Mouse (Mus musculus): ENCODE results near the gene Cpb2.
A peak's percentile ranks its signal among the peaks of the same experiment; 100 is the strongest.

The Cpb2 gene

DNA sequence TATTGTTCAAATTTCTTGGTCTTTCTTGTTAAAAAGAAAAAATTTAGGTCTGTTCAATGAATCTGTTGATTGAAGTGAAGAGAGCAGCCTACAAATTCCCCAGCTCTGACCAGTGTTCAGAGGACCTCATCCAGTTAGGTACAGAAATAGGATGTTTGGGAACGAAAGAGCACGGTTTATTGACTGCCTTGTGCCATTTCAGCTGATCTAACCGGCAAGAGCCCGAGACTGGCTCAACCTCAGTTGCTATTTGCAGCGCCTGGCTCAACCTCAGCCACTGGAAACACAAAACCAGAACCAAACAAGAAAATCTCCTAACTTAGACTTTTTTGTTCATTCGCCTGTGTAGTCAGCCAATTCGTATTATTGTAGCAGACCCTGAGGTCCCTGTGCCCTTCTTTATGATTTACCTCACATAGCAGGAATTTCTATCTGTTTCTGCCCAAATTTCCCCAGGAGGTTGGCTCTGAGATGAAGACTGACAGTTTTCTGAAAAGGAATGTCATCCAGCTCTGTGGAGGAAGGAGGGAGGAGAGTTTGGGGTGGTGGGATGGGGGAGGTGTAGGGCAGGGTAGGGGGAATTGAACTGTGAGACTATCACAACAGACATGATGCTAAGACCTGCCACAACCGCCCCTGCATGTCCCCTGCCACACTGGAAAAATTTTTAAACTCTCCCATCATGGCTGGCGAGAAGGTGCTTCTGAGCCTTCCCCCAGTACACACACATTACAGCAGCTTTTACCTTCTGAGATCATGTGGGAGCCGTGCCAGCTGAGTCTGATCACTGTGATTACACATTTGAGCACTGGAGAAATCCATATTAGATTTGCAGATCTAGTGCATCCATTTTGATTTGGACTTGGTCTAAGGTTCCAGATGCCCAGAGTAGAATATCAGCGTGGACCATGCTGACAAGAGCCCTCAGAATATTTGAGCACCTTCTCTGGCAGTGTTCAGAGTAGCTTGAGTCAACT lies 4.2 kb downstream of the Cpb2 start:
- DNase-seq (ENCODE audit: low spot score in 2 of 2), result no peak

DNA sequence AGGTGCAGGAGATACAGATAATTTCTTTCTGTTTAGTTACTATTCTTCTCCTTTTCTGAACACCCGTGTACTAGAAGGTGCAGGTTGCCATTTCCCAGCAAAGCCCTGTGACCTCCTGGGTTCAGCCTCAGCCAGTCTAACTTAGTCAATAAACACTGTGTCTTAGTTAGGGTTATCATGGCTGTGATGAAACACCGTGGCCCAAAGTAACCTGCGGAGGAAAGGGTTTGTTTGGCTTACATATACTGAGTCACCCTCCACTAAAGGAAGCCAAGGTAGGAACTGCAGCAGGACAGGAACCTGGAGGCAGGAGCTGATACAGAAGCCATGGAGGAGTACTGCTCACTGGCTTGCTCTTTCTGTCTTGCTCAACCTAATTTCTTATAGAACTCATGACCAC lies 8.3 kb downstream of the Cpb2 start:
- no peak for DNase-seq (ENCODE audit: low spot score in 2 of 2)

DNA sequence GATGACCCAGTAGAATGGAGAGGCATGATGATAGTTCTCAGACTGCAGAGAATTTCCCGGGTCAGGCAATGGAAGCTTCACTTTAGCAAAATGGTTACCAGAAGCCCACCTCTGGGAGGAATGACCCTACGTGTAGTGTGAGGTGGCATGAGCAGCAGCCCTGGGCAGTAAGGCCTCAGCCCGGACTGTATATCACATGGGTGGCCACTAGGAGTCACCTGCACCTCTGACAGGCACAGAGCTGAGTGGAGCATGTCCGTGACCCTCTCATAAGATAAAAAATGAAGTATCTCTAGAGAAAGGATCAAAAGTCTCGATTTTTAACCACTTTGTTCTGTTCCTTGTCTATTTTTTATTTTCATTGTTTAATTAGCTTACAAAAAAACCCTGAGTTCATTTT lies 14.4 kb downstream of the Cpb2 start:
- no peak for DNase-seq (ENCODE audit: low spot score in 2 of 2)

DNA sequence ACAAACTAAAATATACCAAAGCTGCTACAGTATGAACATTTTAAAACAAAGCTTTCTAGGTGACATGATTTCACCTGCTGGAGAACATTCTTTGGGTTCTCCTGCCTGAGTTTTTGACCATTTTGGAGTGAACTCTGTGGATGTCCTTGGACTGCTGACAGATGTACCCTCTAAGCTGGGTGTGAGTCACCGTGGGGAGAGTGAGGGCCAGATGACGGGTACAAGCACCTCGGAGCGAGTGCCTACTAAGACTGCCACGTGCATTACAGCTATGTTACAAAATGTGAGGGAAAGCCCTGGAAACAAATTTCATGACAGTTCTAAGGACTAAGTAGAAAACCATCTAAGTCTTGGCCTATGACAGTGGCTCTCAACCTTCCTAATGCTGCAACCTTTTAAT lies 27.4 kb downstream of the Cpb2 start:
- DNase-seq (ENCODE audit: low spot score in 2 of 2), result no peak

DNA sequence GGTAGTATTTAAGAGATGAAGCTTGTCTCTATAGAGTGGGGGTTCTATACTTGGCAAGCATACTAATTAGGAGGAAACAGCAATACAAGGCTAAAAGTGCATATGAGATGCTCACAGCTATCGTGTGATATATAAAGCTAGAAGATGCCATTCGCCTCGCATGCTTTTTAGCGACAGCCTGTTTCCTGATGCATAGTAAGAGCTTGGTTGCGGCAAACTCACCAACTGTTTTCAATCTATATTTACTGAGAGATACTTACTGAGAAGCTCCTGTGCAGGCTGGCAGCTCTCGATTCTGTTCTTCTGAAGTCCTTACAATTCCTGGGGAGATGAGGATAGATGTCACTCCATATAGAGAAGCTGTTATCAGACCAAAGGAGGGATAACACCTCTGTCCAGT lies 37.6 kb downstream of the Cpb2 start:
- no peak for DNase-seq (ENCODE audit: low spot score in 2 of 2)

DNA sequence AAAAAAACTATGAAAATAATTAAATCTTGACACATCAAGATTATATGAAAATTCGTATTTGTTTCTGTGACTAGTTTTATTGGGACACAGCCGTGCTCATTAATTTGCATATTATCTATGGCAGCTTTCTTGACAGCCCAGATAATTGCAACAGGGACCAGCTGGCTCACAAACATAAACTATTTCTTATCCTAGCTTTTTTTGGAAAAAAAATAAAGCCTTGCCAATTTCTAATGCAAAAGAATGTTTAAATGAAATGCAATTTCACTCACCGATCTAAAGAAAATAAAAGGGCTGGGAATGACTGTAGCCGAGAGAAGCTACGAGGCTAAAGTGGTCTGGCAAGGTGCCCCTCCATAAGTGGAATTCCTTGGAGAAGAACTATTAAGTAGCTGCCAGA lies 38.3 kb downstream of the Cpb2 start:
- DNase-seq (ENCODE audit: low spot score in 2 of 2), result no peak

DNA sequence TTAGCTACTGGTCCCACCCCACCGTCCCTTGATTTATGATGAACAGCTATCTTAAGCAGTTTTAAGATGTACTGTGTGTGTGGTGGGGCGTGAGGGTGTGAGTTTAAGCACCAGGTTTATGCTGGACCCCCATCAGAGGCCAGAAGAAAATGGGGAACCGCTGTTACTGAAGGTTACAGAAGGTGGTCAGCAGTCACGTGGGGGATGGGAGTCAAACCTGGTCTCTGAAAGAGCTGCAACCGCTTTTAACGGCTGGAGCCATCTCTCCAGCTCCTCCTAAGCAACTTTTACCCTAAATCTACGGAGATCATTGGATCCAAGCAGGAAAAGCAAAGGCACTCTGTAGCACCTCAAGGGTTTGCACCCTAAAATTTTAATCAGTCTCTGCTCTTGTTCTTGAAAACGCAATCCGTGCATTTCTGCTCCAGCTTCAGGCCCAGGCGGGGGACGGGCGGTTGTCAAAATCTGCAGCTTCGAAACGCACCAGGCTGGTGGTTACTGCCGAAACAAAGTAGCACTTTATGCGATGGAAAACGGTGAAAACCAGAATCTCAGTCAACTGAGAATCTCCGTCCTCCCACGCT lies 41.6 kb downstream of the Cpb2 start:
- no peak for DNase-seq (ENCODE audit: low spot score in 2 of 2)

DNA sequence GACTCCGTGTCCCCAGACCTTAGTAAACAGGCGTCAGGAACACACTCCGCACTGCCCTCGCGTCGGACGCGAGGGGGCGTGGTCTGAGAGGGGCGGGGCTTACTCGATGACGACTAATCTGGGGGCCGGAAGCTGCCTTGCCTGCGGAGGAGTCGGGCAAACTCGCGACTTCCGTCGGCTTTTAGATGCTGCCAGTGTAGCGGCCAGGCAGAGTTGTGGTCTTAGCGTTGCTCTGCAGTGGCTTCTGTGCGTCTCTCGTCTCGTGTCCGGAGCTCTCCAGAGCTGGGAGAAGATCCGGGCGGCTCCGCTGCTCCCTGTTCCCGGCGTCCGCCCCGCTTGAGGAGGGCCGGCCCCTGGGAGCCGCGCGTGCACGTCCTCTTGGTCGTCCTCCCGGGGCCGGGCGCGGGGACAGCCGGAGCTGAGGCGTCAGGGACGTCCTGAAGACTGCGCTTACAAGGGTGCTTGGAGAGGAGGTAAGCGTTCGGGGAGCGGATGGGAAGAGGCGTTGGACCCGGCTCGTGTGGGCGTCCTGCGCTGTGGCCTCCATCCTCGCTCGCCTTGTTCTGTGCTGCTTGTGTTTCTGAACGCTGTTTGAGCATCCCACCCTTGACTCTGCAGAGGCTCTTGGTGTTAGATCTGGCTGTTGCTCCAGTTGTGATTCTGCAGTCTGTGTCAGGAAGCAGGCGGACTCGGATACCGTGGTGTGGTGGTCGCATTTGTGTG lies 42.3 kb downstream of the Cpb2 start, which contains the start of gene Zc3h13:
Gene Zc3h13 (plus strand): TSS at position 181 of the 723 bp plus-strand sequence.
- DNase-seq (ENCODE audit: low spot score in 2 of 2), result peak; percentile 92 to 98

DNA sequence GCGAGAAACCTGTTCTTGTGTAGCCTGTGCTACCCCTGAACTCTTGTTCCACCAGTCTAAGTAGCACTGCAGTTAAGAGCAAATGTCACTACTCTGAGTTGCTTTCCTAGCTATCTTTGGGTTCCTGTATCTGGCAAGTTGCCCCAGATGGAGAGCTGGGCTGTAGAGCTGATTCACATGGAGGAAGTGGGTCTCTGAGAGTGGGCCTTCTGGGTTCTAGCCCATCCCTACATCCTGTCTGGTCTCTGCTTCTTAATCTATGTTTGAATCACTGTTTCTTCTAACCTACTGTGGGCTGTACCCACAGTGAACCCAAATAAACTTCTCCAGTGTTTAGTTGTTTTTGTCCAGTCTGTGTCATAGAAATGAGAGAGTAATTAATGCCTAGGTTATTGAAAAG lies 59.0 kb downstream of the Cpb2 start:
- DNase-seq (ENCODE audit: low spot score in 2 of 2), result no peak

DNA sequence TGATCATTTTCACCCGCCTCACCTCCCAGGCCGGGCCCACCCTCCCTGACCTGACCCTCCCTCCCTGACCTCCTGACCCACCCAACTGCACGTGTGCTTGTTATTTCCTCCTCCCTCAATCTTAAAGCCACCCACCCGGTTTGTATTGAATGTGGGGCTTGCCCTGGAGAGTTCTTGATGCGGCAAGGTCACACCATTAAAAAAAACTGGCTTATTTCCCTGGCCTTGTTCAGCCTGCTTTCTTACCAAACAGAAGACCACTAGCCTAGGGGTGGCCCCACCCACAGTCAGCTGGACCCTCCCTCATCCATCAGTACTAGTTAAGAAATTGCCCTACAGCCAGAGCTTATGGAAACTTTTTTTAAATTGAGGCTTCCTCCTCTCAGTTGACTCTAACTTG lies 61.7 kb downstream of the Cpb2 start:
- DNase-seq (ENCODE audit: low spot score in 2 of 2), result no peak

DNA sequence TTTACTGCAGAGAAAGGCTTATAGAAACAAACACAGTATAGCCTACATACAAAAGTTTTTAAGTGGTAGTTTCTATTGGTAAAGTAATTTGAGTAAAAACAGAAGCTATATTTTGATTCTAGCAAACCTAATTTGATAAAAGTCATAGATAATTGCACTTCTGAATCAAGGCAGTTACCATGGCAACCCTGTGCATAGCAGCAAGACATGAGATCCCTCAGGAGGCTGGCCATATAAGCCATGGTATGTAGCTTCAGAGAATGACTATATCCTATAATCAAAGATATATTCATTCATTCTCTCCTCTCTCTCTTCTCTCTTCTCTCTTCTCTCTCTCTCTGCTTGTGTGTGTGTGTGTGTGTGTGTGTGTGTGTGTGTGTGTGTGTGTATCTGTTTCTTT lies 65.8 kb downstream of the Cpb2 start:
- DNase-seq (ENCODE audit: low spot score in 2 of 2), result no peak

DNA sequence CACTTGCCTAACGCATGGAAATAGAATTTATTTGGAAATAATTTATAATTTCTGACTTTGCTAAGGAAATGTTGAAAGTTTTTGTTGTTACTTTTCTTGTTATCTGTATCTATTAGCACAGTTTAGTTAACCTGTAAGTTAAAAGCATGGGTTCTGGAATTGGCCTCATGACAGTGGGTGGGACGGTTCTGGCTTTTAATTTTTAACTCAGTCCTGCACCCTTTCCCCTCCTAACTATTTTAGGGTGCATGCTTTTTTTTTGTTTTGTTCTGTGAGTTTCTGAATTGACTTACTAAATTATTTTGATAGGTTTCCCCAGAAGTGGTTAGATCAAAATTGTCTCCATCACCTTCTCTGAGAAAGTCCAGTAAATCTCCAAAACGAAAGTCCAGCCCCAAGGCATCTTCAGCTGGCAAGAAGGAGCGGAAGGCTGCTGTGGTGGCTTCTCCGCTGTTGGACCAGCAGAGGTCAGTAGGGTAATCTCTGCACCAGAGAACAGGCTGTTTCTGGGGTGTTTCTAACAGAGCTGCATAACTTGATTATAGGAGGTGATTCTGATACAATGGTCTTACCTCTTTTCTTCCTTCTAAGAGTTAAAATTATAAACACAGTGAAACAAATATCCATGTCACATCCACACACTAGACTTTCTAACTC lies 67.4 kb downstream of the Cpb2 start:
- DNase-seq (ENCODE audit: low spot score in 2 of 2), result no peak

DNA sequence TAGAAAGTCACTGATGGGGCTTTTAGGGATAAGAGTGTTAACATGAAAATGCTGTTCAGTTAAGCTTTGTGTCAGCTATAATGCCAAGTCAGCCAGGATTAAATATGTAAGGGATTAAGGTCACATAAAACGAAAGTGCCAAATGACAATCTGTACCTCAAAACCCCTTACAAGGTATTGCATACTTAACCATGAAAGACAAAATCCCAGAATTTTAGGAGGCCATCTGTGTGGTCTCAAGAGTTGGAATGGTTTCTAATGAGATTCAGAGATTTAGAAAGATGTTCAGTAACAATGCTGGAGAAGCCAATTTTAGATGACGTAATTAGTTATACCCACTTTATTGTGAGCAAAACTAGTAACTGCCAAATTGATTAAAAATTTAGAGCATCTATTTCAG lies 72.4 kb downstream of the Cpb2 start:
- DNase-seq (ENCODE audit: low spot score in 2 of 2), result no peak

DNA sequence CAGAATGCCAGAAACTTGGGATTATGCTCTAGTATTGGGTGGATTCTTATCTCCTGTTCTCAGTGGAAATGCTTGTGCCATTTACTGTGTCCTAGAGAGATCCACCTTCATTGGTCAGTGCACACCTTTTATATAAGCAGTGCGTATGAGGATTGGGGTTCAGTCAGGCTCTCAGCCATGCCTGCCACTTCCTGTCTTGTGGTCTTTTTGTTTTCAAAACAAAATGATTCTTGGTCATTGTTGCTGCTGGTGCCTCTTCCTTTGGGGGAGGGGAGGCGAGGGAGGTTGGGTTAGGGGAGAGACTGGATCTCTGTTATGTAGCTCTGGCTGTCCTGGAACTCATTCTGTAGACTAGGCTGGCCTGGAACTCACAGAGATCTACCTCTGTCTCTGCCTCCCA lies 76.6 kb downstream of the Cpb2 start:
- DNase-seq (ENCODE audit: low spot score in 2 of 2), result no peak

DNA sequence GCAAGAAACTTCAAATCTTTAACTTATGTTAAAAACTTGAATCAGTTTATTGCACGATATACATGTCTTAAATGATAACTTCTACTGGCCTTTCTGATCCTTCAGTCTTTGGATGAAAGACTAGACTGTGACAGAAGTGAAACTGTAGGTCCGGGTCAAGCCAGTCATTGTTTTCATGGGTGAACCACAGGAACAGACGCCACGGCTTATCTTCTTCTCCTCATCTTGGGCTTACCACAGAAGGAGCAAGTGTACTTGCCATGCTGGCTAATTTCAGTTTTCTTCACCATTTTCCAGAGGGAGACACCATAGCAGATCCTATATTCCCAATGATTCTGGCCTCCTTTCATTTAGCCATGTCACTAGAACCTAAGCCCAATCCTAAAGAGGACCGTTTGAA lies 78.2 kb downstream of the Cpb2 start:
- DNase-seq (ENCODE audit: low spot score in 2 of 2), result no peak

DNA sequence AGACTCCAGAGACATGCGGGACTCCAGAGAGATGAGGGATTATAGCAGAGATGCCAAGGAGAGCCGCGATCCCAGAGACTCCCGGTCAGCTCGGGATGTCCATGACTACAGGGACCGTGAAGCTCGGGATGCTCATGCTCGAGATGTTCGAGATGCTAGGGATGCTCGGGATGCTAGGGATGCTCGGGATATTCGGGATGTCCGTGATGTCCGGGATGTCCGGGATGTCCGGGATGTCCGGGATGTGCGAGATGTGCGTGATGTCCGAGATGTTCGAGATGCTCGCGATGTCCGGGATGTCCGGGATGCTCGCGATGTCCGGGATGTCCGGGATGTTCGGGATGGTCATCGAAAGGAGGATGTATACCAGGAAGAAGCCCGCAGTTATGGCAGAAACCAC lies 81.3 kb downstream of the Cpb2 start:
- DNase-seq (ENCODE audit: low spot score in 2 of 2), result no peak

DNA sequence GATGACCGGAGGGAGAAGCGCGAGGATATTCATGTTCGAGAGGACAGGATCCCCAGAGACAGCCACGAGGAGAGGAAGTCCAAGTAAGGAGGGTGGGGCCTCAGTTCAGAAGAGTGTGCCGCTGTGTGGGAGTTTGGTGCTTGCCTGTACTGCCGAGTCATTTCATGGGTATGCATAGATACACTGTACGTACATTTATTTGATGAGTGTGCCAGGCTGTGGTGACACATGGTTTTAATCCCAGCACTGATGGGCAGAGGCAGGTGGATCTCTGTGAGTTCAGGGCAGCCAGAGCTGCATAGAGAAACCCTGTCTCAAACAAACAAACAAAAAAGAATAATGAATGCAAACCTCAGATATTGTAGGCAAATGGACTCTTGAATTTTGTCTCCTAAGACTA lies 86.0 kb downstream of the Cpb2 start:
- no peak for DNase-seq (ENCODE audit: low spot score in 2 of 2)

DNA sequence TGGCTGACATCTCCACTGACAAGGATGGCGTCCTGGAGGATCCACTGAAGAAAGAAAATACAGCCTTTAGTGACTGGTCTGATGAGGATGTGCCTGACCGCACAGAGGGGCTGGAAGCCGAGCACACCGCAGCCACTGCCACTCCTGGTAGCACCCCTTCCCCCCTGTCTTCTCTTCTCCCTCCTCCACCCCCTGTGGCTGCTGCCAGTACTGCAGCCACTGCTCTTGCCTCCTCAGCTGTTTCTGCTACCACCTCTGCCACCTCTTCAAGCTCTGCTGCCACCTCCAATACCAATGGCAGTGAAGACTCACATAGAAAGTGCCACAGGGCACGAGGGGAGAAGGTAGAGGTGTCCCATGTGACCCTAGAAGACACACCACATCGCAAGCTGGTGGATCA lies 88.5 kb downstream of the Cpb2 start:
- no peak for DNase-seq (ENCODE audit: low spot score in 2 of 2)

Measured in urinary bladder, postnatal 4 days (tissue).